Mouse (Mus musculus) thymus, adult 18-20 months (tissue): ENCODE measurements around the gene Myh10.
"Not testable (repeated sequence)": the region's sequence is repeated elsewhere in the genome, so short reads cannot be mapped to it uniquely, and the experiment has no call there.

Experiments used
- DNase-seq, 2 experiments: peaks; one replicate each; pipeline ENCODE4 v3.0.0; 2022; ENCODE audit warnings: mixed read lengths in 2 of 2

Myh10 gene

GRCm38 (mm10) chr11:68692693-68693446 lies 1.5 kb downstream of the Myh10 start:
- DNase-seq, result peak in 1 of 2 experiments; percentile 3

- no peak for DNase-seq
These were observed 2.2 kb downstream of the Myh10 start for GRCm38 (mm10) chr11:68693447-68694040.

GRCm38 (mm10) chr11:68702370-68702769 lies 11.0 kb downstream of the Myh10 start:
- no peak for DNase-seq

GRCm38 (mm10) chr11:68703360-68703759 lies 12.0 kb downstream of the Myh10 start:
- DNase-seq, result no peak

GRCm38 (mm10) chr11:68704258-68704657 lies 12.9 kb downstream of the Myh10 start:
- DNase-seq, result no peak

- no peak for DNase-seq
These were observed 13.5 kb downstream of the Myh10 start for GRCm38 (mm10) chr11:68704847-68705246.

- no peak for DNase-seq
These were observed 15.4 kb downstream of the Myh10 start for GRCm38 (mm10) chr11:68706524-68707429.

- DNase-seq, result no peak
These were observed 16.7 kb downstream of the Myh10 start for GRCm38 (mm10) chr11:68707881-68708582.

GRCm38 (mm10) chr11:68716167-68716566 lies 24.8 kb downstream of the Myh10 start:
- DNase-seq, result no peak

- no peak for DNase-seq
These were observed 25.9 kb downstream of the Myh10 start for GRCm38 (mm10) chr11:68717171-68717840.

- no peak for DNase-seq
These were observed 27.8 kb downstream of the Myh10 start for GRCm38 (mm10) chr11:68719096-68719648.

GRCm38 (mm10) chr11:68719774-68720173 lies 28.4 kb downstream of the Myh10 start:
- DNase-seq, result no peak

GRCm38 (mm10) chr11:68724117-68724516 lies 32.8 kb downstream of the Myh10 start:
- DNase-seq, result no peak

- no peak for DNase-seq
These were observed 37.3 kb downstream of the Myh10 start for GRCm38 (mm10) chr11:68728693-68729092.

- DNase-seq, result no peak
These were observed 39.4 kb downstream of the Myh10 start for GRCm38 (mm10) chr11:68730792-68731191.

GRCm38 (mm10) chr11:68732066-68732465 lies 40.7 kb downstream of the Myh10 start:
- no peak for DNase-seq

- not testable (repeated sequence) for DNase-seq
These were observed 42.0 kb downstream of the Myh10 start for GRCm38 (mm10) chr11:68733401-68733800.

- DNase-seq, result no peak
These were observed 48.1 kb downstream of the Myh10 start for GRCm38 (mm10) chr11:68739509-68739908.

- DNase-seq, result no peak
These were observed 51.3 kb downstream of the Myh10 start for GRCm38 (mm10) chr11:68742658-68743057.

GRCm38 (mm10) chr11:68744150-68744549 lies 52.8 kb downstream of the Myh10 start:
- DNase-seq, result no peak

GRCm38 (mm10) chr11:68745374-68746200 lies 54.2 kb downstream of the Myh10 start:
- no peak for DNase-seq
